Mouse (Mus musculus): ENCODE data around the gene Rptor.

The Rptor gene

DNA sequence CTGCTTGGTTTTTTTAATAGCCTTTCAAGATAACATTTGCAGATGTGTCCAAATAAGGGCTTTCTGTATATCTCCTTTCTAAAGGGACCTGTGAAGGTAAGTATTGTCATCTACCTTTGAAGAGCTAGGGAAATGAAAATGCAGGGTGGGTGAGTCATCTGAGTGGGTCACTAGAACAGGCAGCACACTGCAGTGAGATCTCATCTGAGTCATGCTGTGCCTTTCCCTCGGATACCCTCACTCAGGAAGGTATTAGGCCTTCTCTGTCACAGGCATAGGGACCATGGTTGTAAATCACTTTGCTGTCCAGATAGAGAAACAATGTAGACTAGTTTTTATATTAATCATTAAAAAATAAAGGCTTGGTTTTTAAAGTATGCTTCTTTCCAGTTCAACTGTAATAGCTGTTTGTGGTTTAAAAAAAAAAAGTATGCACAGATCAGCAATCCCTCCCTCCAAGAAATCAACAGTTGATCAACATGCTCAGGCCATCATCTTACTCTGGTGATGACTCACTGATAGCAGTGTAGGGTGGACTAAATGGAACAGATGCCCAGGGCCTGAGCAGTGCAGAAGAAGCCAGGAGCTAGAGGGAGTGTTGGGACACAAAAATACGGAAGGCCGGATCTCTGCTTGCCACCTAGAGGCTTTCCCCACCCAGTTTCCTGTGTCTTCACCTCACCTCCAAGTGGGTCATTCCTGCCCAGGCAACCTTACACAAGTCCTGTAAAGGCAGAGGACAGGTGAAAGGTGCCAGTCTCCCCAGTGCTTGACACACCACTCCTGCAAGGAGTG is 186.4 kb downstream of the Rptor start:
- DNase-seq = no peak

DNA sequence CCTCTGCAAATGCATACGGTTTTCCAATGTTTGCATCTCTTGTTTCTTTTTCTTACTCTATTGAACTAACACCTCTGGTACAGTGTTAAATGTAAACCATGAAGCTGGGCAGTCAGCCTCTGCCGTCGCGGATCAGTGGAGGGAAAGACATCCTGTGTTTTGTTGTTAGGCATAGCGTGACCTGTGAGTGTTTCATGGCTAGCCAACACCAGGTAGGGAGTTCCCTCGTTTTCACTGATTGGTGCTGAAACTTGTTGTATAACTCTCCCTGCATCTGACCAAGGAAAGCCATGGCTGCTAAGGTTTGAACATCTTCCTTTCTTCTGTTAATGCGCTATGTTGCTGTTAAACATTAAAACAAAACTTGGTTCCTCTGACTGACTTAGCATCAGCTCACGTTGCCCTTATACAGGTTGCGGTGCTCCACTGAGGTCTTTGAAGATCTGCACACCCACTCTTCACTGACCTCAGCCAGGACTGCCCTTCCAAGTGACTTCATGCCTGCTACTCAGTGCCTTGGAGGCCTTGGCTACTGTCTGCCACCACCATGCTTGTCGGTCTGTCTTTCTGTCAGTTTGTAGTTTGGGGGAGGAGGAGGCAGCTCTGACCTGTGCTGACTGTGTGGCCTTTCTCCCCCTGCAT is 189.3 kb downstream of the Rptor start:
- no peak for DNase-seq

DNA sequence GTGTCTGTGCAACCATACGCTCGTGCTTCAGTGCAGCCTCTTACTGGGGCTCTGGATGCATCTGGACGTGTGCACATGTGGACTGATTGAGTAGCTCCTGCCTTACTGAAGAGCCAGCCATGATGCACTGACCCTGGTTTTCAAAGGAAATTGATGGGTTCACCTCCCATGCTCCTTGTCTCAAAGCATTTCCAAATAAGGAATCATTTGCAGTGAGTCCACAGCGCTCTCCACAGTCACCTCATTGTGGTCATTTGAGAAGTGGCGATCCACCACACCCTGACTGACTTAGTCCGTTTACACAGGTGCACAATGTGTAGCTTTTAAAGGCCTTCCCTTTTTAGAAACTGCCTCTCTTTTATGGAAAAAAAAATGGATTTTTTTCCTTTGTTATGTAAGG is 190.7 kb downstream of the Rptor start:
- DNase-seq = no peak

DNA sequence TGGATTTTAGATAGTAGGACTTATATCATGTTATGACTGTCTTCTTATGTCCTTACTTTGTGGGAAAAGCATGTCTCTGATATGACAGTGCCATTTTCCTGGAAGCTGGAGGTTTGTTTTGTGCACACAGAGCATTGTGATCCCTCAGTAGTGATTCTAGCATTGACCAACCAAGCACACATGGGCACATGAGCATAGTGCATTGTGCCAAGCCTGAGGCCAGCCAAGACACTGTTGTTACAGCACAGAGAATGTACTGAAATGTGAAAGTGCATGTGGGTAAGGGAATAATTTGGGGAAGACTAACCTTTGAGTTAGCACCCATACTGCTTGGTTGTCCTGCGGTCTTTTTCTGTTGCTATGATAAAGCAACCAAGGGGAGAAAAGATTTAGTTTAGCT is 191.3 kb downstream of the Rptor start:
- no peak for DNase-seq

DNA sequence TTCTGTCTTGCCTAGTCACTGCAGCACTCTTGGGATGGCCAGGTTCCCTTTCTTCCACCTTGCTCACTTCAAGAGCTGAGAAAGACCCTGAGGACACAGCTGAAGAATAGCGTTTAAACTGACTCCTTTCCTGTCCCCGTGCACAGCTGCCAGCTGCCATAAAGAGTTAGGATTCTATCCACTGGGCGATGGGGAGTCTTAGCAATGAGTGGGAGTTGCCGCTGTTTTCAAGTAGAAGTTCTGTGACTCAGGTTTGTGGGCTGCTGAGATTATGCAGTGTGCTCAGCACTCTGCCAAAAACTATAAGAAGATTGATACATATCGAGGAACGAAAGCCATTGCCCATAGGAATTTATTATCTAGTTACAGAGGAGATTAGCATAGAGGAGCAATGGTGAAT is 192.0 kb downstream of the Rptor start:
- no peak for DNase-seq

DNA sequence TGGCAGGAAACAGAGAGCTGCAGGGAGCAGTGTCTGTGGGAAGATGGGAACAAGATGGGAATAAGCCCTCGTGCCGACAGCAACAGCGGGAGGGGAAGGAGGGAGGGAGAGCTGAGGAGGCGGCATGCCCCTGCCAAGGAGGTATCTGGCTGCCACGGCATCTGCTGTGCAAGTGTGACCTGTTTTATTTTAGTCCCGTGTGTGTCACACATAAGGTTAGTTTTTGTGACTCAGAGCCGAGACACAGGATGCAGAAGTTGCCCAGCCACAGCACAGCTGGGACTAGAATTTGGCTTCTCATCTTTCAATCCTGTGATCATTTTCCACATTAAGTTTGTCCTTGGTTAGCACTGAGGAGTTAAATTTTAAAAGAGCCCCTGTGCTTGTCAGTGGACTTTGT is 193.7 kb downstream of the Rptor start:
- peak; percentile 77 for DNase-seq

DNA sequence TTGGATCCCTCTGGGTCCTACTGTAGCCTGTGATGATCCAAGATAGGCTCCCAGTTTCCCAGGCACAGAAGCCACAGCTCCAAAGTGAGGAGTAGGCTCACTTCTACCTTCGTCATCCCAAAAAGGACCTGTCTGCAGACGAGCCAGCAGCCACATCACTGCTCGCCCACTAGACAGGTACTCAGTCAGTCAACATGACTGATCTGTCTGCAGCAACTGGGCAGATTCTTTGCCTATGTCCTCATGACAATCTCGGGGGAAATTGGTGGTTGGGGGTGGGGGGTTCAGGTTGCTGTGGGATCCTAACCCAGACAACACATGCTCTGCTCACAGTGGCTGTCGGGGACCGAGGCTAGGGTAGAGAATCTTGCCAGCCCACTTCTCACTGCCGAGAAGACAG is 194.1 kb downstream of the Rptor start:
- DNase-seq = no peak

DNA sequence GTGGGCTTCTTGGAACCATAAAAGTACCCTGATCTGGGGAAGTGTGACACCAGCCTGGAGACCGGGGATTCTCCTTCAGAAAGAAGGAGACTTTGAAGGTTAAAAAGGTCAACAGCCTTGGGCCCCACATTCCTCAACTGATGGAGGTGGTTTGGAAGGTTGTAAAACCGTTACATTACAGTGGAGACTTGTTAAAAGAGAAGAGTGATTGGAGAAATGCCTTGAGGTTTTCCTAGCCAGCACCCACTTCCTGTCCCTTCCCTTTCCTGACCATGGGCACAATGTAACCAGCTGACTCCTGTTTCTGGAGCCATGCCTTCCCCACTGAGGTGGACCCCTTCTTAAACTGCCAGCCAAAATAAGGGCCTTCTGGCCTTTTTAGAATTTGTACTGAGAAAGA is 196.8 kb downstream of the Rptor start:
- DNase-seq = no peak

DNA sequence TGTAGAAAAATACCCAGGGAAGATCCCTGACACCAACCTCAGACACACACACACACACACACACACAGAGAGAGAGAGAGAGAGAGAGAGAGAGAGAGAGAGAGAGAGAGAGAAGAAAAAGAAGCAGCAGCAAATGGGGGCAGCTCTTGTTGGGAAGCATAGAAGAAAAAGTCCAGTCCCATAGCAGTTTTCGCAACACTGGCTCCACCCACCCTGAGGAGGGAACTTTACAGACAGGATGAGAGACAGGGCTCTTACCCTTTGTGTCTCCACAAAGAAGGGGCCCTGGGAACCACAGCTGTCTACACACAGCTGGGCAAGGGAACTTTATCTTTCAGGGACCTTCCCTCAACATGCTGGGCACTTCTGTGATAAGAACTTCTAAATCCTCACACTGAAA is 199.2 kb downstream of the Rptor start:
- DNase-seq = no peak

DNA sequence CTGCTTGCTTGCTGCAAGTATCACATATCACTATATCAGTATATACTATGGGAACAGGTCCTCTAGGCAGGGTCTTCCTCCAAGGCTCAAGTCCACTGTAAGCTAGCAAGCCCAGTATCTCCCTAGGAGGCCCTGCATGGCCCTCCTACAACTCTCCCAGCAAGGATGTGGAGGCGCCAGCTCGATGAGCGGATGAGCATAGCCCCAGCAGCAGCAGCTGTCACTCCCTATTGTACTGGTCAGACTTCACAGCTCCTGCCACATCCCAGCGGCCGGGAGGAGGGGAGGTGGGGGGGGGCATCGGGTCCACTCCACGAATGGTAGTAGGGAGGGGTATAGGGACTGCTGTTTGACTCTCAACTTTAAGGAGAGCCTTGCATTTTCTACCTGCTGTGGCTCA is 200.2 kb downstream of the Rptor start:
- no peak for DNase-seq

DNA sequence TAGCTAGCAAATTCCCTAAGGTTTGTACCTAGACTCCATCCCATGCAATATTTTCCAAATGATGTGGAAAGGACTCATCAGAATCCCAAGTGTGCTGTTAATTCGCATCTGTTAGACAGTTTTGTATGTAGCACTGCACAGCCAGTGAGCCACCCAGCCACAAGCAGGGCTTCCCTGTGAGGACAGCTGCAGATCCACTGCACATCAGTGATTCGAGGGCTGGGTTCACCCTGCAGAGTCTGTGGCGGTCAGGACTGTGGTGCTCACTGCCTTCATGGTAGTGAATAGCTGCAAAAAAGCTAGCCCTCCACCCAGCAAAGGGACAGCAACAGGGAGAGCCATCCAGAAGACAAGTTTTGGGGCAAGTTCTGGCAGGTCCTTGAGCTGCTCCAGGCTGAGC is 201.7 kb downstream of the Rptor start:
- no peak for DNase-seq

DNA sequence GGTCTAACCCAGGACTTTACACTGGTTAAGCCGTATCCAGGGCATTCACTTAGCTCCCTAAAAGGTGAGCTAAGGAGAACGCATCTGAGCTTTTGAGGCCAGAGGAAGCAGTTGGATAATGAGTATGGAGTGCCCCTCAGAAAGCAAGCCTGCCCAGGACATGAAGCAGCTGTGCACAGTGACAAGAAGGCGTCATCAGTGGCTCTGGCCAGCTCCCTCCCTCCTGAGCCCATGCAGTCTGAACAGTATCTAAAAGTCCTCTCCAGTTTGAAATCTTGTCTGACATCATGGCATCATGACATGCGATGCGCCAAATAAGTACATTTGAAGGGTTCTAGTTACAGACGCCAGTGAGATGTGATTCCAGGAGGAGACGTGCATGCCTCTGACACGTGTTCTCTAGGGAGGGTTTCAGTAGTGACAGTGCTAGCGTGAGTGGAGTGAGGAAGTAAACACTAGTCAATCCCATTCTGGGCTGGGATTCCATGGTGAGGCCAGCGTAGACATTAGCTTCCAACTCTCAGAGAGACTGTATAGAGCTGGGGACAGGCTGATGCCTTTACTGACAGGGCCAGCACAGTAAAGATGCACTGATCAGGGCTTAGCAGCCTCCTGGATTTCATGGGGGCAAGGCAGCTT is 202.5 kb downstream of the Rptor start:
- DNase-seq = no peak

DNA sequence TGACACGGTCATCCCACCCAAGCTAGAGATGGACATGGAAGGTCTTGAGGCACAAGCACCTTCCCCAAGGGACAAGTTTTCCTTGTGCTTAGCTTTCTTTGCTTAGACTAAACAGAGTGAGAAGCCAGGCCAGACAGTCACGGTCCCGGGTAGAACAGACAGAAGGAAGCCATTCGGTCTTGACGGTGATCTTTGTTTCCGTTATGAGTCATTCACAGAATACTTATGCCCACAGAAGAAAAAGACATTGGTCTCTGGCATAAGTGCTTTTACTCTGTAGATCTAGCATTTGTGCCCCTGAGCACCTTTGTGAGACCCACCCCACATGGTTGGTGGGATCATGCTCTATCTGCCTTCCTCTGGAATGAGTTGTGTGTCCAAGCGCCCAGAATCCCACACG is 203.8 kb downstream of the Rptor start:
- DNase-seq = no peak

DNA sequence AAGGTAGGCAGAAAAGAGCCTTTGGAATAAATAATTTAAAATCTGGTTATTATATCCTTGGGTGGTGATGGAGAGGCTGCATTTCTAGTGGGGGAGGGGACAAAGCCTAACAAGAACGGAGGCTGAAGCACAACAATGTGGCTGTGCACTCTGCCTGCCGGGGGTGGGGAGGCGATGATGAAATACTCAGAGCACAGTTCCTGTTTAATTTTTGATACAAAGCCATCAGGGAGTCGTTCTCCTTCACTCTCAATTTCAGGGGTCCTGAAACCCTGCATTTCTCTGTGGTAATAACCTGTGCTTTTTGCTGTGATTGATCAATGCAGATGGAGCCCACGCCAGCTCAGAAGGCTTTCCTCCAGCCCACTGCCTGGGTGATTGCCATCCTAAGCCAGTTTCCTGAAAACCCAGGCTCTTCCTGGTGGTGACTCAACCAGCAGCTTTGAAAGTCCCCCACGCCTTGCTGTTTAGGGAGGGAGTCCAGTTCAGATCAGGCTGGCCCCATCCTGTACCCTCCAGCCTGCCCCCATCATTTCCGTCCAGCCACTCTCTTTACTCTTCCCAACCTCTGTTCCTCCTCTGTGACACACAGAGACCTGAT is 204.8 kb downstream of the Rptor start:
- no peak for DNase-seq

DNA sequence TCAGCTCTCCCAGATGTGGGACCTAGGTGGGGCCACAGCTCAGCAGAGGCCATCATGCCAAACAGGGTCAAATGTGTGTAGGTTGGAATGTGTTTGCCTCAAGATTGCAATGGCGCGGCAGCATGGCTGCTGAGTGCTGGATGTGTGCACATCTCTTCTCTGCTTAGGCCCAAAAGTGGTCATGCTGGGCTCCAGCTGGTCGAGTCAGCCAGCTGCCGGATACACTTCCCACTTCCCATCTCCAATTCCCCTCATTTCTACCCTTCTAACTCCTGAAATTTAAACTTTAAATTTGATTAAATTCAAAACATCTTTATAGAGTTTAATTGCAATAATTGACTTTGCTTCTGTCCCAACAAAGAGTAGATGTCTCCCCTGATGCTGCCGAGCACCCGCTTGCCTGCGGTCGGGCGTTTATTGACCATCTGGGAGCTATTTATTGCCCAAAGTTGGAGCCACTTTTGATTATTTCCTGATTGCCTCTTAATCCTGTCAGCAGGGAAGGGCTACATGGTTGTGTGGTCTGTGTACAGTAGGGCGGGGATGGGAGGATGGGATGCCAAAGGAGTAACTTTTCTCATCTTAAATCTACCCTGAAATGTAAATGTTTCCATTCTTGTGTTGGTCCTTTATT is 206.1 kb downstream of the Rptor start:
- no peak for DNase-seq

DNA sequence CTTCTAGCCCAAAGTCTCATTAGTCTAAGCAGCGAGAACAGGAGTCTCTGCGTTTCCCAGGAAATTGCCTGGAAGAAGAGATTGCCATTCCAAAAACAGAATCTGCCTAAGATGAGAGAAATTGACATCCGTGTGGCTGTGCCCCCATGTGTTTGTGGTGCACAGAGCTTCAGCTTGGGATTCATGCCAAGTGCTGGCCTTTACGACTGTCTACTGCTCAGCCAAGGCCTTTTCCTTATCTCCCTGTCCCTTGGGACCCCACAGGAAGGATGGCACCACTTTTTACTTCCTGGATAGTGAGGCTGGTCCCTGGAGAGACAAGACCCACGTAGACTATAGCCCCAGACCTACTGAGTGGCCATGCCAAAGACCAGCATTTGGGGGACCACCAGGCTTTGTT is 206.6 kb downstream of the Rptor start:
- no peak for DNase-seq

DNA sequence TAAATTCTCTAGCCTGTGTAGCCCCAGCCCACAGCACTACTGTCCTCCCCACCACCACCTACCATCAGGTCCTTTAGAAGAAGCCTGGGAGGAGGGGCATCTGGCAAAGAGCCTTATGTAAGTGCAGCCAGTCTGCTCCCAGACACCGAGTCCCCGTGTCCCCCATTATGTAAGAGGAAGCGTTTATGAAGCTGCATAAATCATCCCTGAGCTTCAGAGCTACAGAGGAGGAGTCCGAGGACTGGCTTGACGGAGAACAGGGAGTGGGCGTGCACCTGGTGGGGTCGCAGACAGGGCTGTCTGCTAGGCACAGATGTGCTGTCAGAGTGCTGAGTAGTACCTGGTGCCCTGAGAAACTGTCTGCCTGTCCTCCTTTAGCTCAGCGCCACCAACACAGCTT is 208.3 kb downstream of the Rptor start:
- DNase-seq = peak; percentile 46

DNA sequence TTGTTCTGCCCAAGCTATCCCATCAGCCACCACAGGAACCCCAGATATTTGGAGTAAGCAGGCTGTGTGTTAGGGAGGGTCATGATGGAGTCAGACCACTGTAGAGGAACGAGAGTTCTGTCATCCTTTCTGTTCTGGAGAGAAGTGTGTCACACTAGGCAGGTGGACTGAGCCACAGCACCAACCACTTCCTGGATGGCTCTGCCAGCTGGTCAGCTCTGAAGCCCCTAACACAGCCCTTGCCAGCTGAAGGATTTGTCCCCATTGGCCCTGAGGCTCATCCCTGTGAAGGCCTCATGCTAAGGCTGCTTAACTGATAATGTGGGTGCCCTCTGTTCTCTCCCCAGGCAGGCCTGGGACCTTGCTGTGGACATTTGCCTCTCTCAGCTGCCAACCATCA is 208.9 kb downstream of the Rptor start:
- no peak for DNase-seq

DNA sequence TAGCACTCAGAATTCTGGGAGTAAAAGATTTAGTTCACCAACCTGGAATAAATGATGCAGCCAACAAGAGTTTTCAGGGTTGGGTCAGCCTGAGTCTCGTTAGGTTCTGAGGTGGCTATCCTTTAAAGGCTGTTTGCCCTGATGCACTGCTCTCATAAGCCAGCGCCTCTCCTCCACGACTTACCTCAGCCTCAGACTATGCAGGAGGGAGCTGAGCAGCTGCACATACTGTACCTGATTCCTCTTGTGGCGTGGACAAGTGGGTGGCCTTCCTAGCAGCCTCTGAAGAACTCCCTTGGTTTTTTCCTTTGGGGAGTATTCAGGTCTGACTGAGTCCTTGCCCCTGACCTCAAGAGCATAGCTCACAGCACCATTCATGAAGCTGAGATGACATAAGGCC is 209.4 kb downstream of the Rptor start:
- no peak for DNase-seq

DNA sequence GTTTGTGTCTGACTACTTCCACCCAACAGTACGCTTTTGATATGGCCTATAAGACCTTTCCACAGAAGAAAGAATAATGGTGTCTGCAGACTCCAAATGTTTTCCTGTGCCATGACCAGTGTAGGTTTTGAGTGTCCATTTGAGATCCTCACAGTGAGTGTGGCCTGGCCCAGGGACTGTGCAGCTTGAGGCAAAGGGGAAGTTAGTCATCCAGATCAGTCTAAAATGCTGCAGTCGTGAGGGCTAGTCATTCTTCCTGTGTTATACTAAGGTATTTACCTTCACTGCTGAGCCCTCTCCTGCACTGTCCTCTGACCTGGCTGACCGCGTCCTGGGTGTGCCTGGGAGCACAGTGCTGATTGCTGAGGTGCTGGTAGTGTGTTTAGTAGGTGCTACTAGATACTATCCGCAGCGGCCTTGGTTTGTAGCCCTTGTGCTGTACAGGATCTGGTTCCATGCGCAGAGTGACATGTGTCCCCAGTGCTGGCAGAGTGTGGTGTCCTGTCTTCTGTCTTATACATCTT is 211.4 kb downstream of the Rptor start:
- DNase-seq = no peak

DNA sequence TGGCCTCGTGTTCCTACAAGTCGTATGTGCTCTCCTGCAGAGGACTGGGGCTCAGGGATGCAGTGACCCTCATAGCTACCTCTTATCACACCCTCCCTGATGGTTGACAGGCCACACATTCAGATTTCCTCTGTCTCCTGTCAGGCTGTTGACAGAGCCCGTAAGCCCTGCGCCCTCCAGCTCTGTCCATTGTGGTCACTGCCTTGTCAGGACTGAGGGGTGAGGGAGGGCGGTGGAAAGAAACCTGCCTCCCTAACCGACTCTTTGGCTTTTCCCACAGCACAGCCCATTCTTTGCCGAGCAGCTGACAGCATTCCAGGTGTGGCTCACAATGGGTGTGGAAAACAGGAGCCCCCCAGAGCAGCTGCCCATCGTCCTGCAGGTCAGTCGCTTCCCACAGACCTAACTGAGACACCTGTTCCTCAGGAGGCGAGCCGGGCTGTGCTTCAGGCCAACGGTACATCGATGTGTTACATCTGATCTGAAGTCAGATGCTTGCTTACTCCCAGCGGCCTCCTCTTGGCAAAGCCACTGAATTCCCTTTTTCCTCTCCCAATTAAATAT is 214.2 kb downstream of the Rptor start:
- DNase-seq = no peak

DNA sequence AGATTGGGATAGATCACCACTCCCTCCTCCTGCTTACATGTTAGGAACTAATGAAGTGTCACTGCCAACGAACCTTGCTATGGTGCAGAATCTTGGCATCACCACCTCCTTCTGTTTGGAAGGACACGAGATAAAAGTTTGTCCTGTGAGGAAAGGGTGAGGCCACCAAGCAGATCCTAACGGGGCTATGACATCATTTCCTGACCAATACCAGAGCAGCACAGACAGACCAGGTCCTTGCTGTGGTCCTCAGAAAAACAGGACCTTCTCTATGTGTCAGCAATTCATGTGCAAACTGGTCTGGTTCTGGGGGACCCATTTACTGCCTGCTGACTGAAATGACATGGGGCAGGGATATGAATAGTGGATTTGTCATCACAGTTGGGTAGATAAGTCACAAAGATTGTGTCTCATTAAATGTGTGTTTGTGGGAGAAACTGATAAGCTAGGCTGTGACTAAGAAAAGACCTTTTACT is 214.7 kb downstream of the Rptor start:
- no peak for DNase-seq

DNA sequence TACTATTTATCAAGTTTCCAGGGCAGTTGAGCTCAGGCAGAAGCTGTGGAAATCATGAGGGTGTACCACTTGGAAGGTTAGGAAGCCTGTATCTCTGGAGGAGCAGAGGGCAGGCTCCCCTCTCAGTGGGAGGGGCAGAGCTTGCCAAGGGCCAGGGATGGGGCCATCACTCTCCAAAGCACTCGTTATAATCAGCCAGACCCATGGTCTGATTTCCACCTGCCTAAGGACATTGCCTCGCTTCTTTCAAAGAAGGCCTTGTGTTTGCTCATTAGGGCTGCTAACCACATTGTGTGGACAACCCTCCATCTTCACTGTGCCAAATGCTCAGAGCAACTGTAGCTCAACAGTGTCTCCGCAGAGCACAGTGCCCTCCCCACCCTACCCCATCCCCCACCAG is 215.2 kb downstream of the Rptor start:
- peak; percentile 53 for DNase-seq

Measured in cerebellum, adult 11-12 months (tissue).